In genomic region chr11:30171184-30171583, GRCm38 (mm10) we compare ENCODE assay signal across 27 mouse cellular contexts.
"Had no signal": no experiment of that assay in that cellular context is flagged by ENCODE, and none has a peak within 500 bp of the region (broad histone marks: within the 10 kb centered on the region; RNA-seq: fewer than 3 reads in every experiment).

No protein-coding gene starts in this region.

- H3K36me3 ChIP-seq: hindbrain, embryonic 10.5 days; hindbrain, embryonic 12.5 days; kidney, embryonic 15.5 days; limb, embryonic 12.5 days; liver, embryonic 13.5 days had no signal

- H3K4me1 ChIP-seq: hindbrain, embryonic 10.5 days; hindbrain, embryonic 12.5 days had no signal

- H3K4me2 ChIP-seq: heart, embryonic 12.5 days; hindbrain, embryonic 12.5 days; hindbrain, embryonic 14.5 days; kidney, embryonic 15.5 days; limb, embryonic 12.5 days; liver, embryonic 11.5 days; liver, embryonic 13.5 days had no signal

- H3K9ac ChIP-seq: heart, embryonic 12.5 days; hindbrain, embryonic 12.5 days; hindbrain, embryonic 14.5 days; kidney, embryonic 15.5 days; limb, embryonic 12.5 days; liver, embryonic 13.5 days had no signal

- ATAC-seq: hindbrain, embryonic 16.5 days; inflammation-experienced regulatory T-cells, adult 6 months had no signal

- H3K9me3 ChIP-seq: heart, embryonic 10.5 days; heart, embryonic 12.5 days; hindbrain, embryonic 10.5 days; hindbrain, embryonic 12.5 days; kidney, embryonic 15.5 days; limb, embryonic 10.5 days; limb, embryonic 12.5 days; liver, embryonic 13.5 days had no signal

- H3K27ac ChIP-seq: gastrocnemius, adult 2 months; heart, adult 2 months; heart, embryonic 10.5 days; hindbrain, embryonic 10.5 days; hindbrain, embryonic 12.5 days; hindbrain, embryonic 14.5 days; kidney, embryonic 15.5 days; kidney, postnatal 0 days; limb, embryonic 10.5 days; limb, embryonic 12.5 days; liver, embryonic 13.5 days had no signal

- H3K27me3 ChIP-seq: heart, embryonic 12.5 days; hindbrain, embryonic 12.5 days; kidney, embryonic 15.5 days; limb, embryonic 12.5 days; liver, embryonic 13.5 days had no signal

- H3K4me3 ChIP-seq: gastrocnemius, adult 2 months; heart, adult 2 months; heart, embryonic 10.5 days; heart, embryonic 12.5 days; hindbrain, embryonic 10.5 days; hindbrain, embryonic 12.5 days; kidney, embryonic 15.5 days; limb, embryonic 10.5 days; limb, embryonic 12.5 days; liver, embryonic 13.5 days had no signal

- DNase-seq: gastrocnemius, adult 2 months; gastrocnemius, postnatal 10 days; gastrocnemius, postnatal 25 days; heart, adult 2 months; heart, postnatal 10 days; heart, postnatal 4 days; kidney, adult 11 months; kidney, adult 2 months; kidney, adult 9 months; kidney, postnatal 14 days; kidney, postnatal 36 days; layer of hippocampus, adult 9-11 months; layer of hippocampus, postnatal 36 days; liver; liver, embryonic 13.5 days had no signal
